Mouse (Mus musculus): ENCODE measurements around the gene Adamtsl2.

GRCm38 (mm10) chr2:27156596-27156995 is 77.4 kb downstream of the Adamtsl2 start:
- no peak for TF ChIP-seq GATA1 (IDR thresholded peaks at IDR 0.05; ENCODE audit: borderline replicate concordance, low read length)
- TF ChIP-seq FLI1 (IDR thresholded peaks at IDR 0.05; ENCODE audit: low read length) = no peak

All from megakaryocyte, embryonic 14.5 days (primary cell).